Mouse (Mus musculus) ES-E14 (cell line): ENCODE measurements at regions not wholly inside any gene's neighbourhood (a gene's known extent, or its start where the extent isn't known, plus 50 kb on each side); places are given as distances from the start of the nearest gene placed in this dataset.

Experiments
- CHD2 ChIP-seq: IDR thresholded peaks from 2 replicates; pipeline ENCODE4 v1.6.1; 2014; ENCODE audit warnings: mild to moderate bottlenecking, low read depth, low read length, inconsistent platforms
- HCFC1 ChIP-seq: IDR thresholded peaks from 2 replicates; pipeline ENCODE4 v1.6.1; 2012; ENCODE audit warnings: low read length, inconsistent platforms, borderline replicate concordance; ENCODE audit not compliant: insufficient read depth
- MAFK ChIP-seq: IDR thresholded peaks from 2 replicates; pipeline ENCODE4 v1.6.1; 2014; ENCODE audit warnings: mild to moderate bottlenecking, low read depth, low read length, inconsistent platforms; ENCODE audit not compliant: insufficient read depth
- ZNF384 ChIP-seq: IDR thresholded peaks from 2 replicates; pipeline ENCODE4 v1.6.1; 2012; ENCODE audit warnings: low read depth, low read length, inconsistent platforms

DNA sequence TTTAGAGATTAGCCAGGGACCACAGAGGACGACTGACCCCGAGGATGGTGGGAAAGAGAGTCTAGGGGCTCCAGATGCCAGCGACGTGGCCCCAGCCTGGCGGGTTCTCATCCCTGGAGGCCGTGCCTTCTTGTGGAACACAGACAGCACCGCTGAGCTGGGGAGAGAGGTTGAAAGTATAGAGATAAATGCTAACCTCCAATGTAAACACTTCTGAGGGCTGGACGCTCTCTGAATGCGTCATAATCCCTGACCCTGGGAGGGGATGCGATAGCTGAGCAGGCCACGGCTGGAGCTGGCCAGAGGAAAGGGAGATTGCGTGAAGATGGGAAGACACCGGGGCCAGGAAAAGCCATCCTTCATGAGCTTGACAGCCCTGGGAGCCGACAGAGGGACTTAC, 126.5 kb downstream of the Tbx5 start:
- TF ChIP-seq ZNF384 (no peak), HCFC1 (no peak), MAFK (no peak), CHD2 (no peak)
